Mouse (Mus musculus) brain, embryonic 14.5 days (tissue): ENCODE measurements at regions not wholly inside any gene's neighbourhood (a gene's known extent, or its start where the extent isn't known, plus 50 kb on each side); places are given as distances from the start of the nearest gene placed in this dataset.

ENCODE experiments used
- CTCF ChIP-seq: fragments of 200-500 bp; IDR thresholded peaks from 2 replicates; pipeline ENCODE4 v1.5.1; 2012; ENCODE audit warnings: inconsistent platforms, mild to moderate bottlenecking, moderate library complexity, borderline replicate concordance; ENCODE audit not compliant: insufficient read depth, insufficient read length; ENCODE audit errors: extremely low read depth
- POLR2A ChIP-seq: fragments of 200-500 bp; IDR thresholded peaks from 2 replicates; pipeline ENCODE4 v1.6.1; 2012; ENCODE audit warnings: mild to moderate bottlenecking, inconsistent platforms, borderline replicate concordance; ENCODE audit not compliant: poor library complexity, insufficient read depth, insufficient read length, severe bottlenecking; ENCODE audit errors: extremely low read depth

GRCm38 (mm10) chr19:19220826-19221225 lies 109.8 kb upstream of the Rorb start:
- no peak for TF ChIP-seq POLR2A
- TF ChIP-seq CTCF: no peak
